Mouse (Mus musculus) mesoderm, embryonic 11.5 days (tissue): ENCODE measurements around the gene Rdh16.
"Not testable (repeated sequence)": the region's sequence is repeated elsewhere in the genome, so short reads cannot be mapped to it uniquely, and the experiment has no call there.

Experiments used
- DNase-seq: peaks from one replicate; pipeline ENCODE4 v3.0.0-alpha.2; 2012; ENCODE audit warnings: low read depth, low spot score

The Rdh16 gene

DNA sequence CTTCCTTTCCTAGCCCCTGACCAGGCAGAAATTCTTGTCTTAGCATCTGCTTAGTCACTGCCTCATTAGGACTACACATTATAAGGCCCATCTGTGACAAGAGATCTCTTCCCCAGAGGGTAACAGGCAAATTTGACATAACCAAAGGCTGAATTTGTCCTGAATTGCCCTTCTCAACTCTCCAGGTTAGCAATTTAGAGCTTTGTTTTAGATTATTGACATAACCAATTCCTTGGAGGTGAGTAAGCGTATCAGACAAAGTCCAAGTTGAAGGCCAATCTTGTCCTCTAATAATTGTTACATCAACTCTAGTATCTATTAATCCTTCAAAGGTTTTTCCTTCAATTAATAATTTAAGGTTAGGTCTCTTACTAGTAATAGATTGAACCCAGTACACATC is 33.2 kb downstream of the Rdh16 start:
- not testable (repeated sequence) for DNase-seq

- DNase-seq, result no peak
These were observed 34.3 kb downstream of the Rdh16 start for GRCm38 (mm10) chr10:127835292-127835691.

- DNase-seq, result not testable (repeated sequence)
These were observed 36.8 kb downstream of the Rdh16 start for GRCm38 (mm10) chr10:127837793-127838192.

DNA sequence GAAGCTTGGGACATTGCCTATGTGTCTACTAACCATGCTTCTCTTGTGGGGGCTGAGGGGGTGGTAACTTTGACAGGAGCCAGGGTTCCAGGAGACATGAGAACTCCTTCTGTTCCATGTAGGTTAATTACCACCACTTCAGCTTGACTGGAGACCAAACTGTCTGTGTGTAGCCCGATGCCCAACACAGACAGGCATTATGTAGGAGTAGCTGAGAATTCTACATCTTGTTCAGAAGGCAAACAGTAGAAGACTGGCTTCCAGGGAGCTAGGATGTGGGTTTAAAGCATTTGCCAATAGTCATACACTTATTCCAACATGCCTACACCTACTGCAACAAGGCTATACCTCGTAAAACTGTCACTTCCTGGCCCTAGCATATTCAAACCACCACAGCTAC is 37.6 kb downstream of the Rdh16 start:
- no peak for DNase-seq

DNA sequence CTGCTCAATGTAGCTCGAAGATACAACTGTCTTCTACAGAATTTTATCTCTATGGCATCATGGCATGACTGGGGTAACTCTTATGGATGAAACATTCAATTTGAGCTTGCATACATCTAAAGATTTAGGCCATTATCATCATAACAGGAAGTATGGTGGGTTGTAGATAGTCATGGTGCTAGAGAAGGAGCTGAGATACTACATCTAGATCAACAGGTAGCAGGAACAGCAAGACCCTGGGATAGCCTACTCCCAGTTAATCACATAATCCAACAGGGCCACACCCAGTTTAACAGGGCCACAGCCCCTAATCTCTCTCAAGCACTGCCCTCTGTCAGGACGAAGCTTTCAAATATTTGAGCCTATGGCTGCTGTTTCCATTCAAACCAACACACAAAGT is 39.8 kb downstream of the Rdh16 start:
- no peak for DNase-seq

DNA sequence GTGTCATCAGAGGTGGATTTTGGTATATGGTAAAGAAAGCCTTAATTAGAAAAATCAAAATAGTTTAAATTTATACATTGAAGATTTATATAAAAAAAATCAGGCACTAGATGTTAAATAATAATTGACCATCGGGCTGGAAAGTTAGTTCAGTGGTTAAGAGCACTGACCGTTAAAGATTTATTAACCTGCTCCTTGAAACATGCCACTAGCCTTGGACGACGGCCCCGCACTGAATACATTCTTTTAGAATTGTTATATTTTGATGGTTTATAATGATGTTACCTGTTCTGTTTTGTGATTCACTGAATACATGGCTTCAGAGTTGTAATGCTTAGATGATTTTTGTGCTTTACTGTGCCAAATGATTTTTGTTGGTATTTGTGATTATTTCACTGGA is 45.0 kb downstream of the Rdh16 start:
- DNase-seq, result not testable (repeated sequence)

DNA sequence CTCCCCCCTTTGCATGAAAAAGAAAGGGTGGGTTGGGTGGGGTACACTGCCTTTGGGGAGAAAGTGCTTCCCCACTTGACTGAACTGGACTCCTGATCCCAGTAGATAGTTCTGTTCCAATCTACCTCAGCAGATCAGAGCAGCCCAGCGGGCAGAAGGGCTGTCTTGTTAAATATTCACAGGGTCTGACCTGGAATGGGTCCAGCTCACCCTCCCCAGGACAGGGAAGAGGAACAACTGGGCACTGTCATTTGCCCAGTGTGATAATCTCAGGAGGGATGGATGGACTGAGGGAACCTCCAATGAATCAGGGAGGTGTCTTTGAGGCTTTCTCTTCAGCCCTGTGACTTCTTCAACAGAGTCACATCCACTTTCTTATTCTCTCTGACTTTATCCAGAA is 47.1 kb downstream of the Rdh16 start:
- DNase-seq, result no peak

GRCm38 (mm10) chr10:127849628-127850027 is 48.7 kb downstream of the Rdh16 start, which contains the start of gene Rdh19:
Rdh19 (plus strand) TSS chr10:127849928.
- DNase-seq, result no peak

DNA sequence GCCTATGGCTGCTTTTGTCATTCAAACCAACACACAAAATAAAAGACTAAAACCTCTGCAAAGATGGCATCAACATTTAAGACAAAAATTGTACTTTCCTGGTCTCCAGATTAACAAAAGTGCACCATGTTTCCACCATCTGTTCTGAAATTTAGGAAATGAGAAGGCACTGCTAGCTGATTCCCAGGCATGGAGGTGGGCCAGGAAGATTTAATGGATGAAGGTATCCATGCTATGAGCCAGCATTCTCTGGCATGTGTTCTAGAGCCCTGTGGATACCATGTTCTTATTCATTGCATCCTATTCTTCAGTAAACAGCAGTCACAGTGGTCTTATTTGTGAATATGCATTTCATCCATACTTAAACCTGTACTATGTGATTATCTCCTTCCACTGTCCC is 55.4 kb downstream of the Rdh16 start:
- no peak for DNase-seq

DNA sequence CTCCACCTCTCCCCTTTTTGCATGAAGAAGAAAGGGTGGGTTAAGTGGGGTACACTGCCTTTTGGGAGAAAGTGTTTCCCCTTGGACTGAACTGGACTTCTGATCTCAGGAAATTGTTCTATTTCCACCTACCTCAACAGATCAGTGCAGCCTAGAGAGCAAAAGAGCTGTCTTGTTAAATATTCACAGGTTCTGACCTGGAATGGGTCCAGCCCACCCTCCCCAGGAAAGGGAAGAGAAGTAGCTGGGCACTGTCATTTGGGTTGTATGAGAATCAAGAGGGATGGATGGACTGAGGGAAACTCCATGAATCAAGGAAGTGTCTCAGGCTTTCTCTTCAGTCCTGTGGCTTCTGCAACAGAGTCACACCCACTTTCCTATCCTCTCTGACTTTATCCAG is 64.0 kb downstream of the Rdh16 start:
- no peak for DNase-seq

DNA sequence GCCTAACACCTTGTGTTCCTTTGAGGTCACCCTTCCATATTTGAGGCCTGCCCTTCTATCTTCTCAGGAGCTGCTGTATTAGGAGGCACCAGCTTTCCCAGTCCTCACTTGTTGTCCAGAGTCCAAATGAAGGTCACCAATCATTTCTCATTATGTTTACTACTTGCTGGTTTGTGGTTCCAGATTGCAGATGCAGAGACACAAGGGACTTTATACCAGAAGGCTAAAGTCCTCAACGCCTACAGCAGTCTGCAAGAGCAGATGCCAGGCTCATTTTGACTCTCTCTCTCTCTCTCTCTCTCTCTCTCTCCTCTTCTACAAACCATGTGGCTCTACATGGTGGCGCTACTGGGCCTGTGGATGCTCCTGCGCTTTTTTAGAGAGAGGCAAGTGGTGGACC is 65.3 kb downstream of the Rdh16 start, which contains the start of gene Rdh16f2:
Rdh16f2 (plus strand) TSS at position 243 of the 400 bp plus-strand sequence.
- DNase-seq, result no peak

- no peak for DNase-seq
These were observed 71.5 kb downstream of the Rdh16 start for GRCm38 (mm10) chr10:127872484-127872883.

DNA sequence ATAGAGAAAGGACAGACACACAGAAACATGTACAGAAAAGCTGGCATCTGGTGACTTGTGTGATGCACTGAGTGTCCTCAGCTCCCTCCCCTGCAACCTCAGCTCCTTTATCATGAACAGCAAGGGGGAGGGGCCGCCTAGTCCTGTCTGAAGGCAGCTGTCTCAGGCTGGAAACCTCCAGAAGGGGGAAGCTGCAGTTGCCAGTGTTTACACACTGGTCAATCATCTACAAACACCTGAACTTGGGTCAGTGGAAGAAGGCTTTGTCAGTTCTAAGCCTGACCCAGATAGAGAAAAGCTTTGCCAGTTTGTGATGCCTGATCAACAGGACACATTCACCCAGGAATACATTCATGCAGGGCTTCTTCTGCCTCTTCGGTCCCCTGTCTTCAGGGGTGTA is 76.7 kb downstream of the Rdh16 start:
- DNase-seq, result no peak

DNA sequence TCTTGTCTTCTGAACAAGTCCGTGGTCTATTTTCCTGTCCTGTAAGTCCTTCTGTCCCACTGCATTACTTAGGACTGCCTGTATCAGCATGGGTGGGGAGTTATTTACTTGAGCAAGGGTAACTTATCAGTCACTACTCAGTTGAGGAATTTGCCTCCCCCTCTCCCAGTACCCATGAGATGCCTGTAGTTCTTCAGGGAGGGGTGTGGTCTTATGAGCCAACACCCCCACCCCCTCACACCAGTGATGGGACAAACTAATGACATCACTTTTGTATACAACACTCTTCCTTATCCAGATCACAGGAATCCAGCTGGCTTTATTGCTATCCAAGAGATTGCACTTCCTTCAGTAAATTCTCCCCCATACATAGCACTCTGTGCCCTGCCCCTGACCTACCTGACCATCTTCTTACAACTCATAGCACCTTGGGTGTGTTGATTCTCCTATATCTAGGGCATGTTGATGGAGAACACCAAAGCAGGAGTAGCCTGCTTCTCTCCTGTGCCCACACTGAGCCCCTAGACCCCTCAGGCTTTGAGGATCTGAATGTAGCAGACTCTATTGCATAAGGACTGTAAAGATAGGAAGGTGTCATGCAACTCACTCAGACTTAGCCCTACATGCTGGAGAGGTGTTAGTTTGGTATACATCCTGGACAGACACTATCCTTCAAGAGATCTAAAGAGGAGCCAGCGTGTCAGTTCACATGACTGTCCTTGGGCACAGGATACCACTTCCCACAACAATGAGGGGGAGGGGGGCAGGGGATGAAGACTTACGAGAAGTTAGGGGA is 77.5 kb downstream of the Rdh16 start:
- no peak for DNase-seq

- DNase-seq, result no peak
These were observed 78.3 kb downstream of the Rdh16 start for GRCm38 (mm10) chr10:127879155-127879688.

DNA sequence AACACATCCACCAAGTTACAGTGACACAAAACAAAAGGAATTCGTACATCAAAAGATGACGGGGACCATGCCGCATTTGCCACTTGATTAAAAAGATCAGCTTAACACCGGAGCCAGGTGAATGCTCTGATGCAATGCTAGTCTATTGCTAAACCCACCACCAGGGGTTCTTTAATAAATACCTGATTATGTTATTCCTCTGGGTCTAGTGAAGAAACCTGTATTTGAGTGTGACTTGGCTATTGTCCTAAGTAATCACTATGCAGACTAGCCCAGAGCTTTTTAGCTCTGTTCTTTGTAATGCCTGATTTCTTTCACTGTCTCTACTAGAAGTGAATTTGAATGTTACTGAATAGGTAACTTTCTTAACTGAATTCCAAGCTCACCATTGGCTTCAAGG is 80.1 kb downstream of the Rdh16 start:
- DNase-seq, result no peak

DNA sequence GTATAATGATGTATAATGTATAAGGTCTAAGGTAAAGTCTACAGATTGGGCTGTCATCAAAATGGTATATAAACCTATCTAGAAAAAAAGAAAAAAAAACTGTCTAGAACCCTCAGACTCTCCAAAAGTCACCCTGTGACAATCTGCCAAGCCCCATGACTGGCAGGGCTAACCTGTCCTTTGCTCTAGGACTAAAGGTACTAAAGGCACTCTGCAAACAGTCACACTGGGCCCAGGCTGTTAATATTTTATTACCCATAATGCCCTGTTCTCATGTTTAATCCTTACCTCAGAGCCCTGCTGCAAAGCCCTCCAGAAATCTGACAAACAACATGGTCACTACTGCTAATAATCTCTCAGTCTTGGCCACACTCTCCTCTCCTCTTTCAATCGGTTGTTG is 85.6 kb downstream of the Rdh16 start:
- DNase-seq, result no peak

- no peak for DNase-seq
These were observed 86.0 kb downstream of the Rdh16 start for GRCm38 (mm10) chr10:127886971-127887370.

GRCm38 (mm10) chr10:127888605-127889004 is 87.7 kb downstream of the Rdh16 start, which contains the start of gene Rdh7:
Rdh7 (minus strand) TSS chr10:127888817.
- no peak for DNase-seq

DNA sequence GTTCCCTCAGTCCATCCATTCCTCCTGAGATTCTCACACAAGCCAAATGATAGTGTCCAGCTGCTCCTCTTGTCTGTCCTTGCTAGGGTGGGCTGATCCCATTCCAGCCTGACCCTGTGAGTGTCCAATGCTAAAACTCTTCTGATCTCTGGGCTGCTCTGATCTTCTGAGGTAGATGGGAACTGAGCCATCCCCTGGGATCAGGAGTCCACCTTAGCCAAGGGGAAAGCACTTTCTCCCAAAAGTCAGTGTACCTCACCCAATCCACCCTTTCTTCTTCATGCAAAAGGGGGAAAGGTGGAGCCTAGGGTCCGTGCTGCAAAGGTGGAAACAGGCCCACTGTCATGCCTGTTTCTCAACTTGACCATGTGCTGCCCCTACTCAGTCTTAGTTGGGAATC is 90.5 kb downstream of the Rdh16 start:
- no peak for DNase-seq

GRCm38 (mm10) chr10:127893163-127894022 is 92.4 kb downstream of the Rdh16 start:
- not testable (repeated sequence) for DNase-seq
